Mouse (Mus musculus) thymus, postnatal 14 days (tissue): Measurements from ENCODE around the gene Nrxn1.

Experiments
- DNase-seq: peaks from one replicate; pipeline ENCODE4 v3.0.0; 2021

Gene Nrxn1

GRCm38 (mm10) chr17:90809197-90810163 is 283.4 kb downstream of the Nrxn1 start:
- peak; percentile 6 for DNase-seq

DNA sequence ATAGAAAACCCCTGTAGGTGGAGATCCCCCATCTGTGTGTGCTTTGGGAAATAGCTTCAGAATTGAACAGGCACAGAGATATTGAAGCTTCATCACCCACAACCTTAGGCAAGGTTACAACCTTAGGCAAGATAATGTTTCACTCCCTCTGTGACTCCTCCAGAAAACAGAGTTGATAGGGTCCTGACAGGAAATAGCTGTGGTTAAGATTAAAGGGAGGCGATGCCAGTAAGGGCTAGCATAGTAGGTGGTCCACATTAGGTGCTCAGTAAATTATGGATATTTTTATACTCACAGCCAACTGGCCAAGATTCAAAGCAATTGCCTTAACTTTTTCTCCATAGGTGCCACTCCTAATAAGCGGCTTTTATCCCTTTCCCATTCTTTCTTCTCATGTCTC is 284.6 kb downstream of the Nrxn1 start:
- DNase-seq: no peak

DNA sequence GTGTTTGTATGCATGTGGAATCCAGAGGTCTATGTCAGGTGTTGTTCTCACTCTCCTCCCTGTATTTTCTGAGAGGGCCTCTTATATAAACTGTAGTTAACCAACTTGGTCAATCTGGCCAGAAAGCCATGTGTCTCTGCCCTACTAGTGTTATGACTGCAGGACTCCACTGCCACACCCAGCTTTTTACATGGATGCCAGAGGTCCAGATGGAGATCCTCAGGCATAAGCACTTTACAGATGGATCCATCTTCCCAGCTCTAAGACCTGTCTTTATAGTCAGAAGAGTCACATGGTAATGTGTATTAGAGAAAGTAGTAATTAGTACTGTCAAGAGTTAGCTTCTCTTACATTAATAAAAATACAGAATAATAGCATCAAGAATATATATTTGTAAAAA is 285.7 kb downstream of the Nrxn1 start:
- DNase-seq: no peak

DNA sequence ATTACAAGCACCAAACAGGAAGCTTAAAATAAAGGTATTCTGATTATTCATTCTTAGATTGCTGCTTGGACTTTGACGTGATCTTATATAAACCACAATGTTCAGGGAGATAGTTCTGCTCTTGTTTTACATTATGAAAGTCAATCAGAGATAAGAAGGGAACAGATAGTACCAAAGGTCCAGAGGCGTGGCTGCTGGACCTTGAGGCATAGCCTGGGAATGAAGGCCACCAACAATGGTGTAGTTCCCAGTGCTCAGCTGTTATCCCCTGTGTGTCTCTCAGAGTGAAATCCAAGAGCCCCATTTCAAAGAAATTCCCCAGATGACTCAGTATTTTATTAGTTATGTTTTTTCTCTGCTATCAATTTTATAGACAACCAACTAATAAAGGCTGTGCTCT is 294.2 kb downstream of the Nrxn1 start:
- no peak for DNase-seq

DNA sequence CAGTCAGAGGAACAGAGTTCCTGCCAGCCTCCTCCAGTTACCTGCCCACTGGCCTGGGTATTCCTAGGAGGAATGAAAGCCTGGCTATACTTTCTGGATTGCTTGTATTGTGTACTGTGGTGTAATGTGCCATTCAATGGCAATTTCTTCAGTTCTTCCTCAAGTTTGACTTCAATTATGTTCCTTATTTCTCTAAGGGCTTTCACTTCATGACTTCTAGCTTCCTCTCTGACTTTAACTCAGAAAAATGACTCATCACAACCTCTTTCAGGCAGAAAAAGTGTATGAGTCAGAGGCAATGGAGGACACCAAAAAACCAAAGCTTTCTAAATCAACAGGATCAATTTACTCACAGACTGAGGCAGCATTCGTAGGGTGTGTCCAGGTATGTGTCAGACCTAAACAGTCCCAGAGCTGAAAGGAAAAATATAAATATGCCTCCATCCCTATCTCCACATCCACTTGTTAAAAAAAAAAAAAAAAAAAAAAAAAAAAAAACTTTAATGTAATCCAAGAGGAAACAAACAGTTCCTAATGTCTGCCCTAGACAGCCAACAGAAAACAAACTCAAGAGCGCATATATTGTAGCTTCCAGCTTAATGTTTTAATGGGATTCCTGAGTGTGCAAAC is 295.1 kb downstream of the Nrxn1 start:
- no peak for DNase-seq

DNA sequence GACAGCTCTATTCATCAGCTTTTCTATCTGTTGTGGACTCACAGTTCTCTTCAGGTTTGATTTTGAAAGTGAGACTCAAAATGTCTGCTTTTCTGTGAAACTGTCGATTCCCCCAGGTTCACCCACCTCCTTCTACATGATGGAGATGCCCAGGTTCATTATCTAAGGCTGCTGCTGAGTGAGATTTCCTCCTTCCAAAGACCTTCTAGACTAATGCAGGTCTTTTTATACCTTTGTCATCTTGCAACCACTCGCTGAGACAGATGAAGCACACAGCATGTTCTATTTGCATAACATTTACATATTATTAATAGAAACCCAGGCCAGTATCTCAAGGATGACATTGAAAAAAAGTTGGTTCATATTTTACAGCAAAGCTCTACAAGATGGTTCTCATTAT is 295.9 kb downstream of the Nrxn1 start:
- DNase-seq: no peak

- DNase-seq: no peak
Measured at GRCm38 (mm10) chr17:90788491-90789127, 304.3 kb downstream of the Nrxn1 start.

DNA sequence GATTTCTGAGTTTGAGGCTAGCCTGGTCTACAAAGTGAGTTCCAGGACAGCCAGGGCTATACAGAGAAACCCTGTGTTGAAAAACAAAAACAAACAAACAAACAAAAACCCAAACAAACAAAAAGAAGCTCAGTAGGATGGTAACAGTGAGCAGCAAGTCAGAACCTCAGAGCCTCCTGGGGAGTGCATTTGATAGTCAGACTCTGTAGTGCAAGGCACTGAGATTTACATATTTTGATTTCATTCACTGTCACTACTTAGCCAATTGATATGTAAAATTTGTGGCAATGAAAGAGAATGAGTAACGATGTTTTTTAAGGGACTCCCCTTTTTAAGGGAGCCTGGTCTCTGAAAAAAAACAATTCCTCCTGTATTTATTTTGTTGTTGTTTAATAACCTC is 304.8 kb downstream of the Nrxn1 start:
- DNase-seq: no peak

GRCm38 (mm10) chr17:90787121-90787788 is 305.6 kb downstream of the Nrxn1 start:
- no peak for DNase-seq

- no peak for DNase-seq
Measured at GRCm38 (mm10) chr17:90780481-90780880, 312.4 kb downstream of the Nrxn1 start.

- DNase-seq: no peak
Measured at GRCm38 (mm10) chr17:90775397-90775796, 317.5 kb downstream of the Nrxn1 start.

DNA sequence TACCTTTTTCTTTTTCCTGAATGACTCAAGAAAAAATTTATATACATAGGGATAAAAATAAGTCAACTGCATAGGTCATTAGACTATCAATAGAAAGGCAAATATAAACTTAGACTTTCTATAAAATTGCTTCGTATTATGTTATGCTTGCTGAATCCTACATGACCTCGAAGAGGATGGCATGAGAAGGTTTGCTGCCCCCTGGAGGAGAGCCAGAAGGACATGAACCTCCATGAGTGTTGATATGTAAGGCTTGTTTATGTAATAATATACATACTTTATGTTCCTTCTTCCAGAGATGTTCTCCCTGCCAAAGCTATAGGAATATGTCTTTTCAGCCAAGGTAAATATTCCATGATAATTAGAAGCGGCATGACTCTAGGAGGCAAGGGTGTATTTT is 319.6 kb downstream of the Nrxn1 start:
- DNase-seq: peak; percentile 3

DNA sequence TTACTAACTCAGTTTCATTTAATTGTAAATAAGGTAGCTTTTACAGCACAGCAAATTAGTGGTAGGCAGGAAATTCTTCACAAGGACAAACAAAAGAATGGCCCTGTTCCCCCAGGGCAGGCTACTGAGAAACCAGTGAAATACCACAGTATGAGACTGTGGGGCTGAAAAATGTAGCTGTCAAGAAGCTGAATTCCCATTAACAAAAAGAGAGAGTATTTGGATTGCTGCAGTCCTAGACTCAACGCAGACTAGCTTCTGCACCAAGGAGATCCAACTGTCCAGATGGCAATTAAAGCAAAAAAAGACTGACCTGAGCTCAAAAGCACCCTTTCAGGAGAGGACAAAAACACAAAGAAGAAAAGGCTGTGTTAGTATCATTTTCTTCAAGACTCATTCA is 324.7 kb downstream of the Nrxn1 start:
- no peak for DNase-seq

DNA sequence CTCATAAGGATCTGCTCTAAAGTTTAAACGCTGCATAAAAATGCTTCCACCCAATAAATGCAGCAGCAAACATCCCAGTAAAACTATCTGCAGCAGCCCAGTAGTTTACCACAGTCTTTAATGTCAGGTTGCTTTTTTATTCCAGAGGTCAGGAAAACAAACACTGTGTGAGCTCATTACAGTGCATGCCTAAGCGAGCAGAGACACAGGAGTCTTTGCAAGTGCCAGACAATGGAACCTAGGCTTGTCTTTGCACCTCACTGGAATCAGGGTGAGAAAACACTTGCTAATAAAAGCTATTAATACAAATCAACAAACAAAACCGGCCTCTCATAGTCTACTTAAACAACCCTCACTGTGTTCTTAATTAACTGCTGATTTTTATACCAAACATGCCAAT is 365.7 kb downstream of the Nrxn1 start:
- no peak for DNase-seq

DNA sequence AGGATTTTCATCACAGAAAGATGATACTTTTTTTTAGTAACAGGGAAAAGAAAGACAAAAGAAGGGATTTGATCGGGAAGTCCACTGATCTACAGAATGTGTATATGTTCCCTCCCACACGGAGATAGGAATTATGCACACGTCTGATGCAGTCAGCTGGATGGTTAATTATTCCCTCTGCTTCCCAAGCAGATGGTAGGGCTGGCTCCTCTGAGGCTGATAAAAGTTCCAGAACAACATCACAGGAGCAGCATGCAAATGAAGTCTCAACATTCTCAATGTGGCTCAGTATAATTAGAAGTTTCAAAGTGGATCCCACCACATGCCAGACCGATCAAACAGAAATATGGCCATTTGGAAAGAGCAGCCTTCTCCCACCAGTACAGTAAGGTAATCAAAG is 388.1 kb downstream of the Nrxn1 start:
- DNase-seq: no peak

- no peak for DNase-seq
Measured at GRCm38 (mm10) chr17:90702626-90703025, 390.2 kb downstream of the Nrxn1 start.

GRCm38 (mm10) chr17:90696071-90696800 is 396.6 kb downstream of the Nrxn1 start:
- no peak for DNase-seq

GRCm38 (mm10) chr17:90695086-90695584 is 397.7 kb downstream of the Nrxn1 start:
- no peak for DNase-seq

DNA sequence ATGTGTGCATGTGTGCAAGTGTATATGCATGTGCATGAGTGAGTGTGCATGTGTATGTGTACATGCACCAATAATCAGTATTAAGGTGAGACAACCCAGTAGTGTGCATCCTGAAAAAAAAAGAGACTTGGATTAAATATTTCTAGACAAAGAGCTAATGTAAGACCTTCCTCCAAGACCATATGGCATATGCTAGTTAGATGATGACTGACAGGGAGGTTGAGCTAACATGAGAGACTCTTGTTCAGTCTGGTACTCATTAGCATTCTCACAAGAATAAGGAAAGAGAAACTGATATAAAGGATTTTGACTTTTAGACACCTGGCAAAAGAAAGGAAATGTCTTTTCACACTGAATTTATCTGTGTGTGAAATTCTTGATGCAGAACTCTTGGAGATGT is 408.7 kb downstream of the Nrxn1 start:
- no peak for DNase-seq

DNA sequence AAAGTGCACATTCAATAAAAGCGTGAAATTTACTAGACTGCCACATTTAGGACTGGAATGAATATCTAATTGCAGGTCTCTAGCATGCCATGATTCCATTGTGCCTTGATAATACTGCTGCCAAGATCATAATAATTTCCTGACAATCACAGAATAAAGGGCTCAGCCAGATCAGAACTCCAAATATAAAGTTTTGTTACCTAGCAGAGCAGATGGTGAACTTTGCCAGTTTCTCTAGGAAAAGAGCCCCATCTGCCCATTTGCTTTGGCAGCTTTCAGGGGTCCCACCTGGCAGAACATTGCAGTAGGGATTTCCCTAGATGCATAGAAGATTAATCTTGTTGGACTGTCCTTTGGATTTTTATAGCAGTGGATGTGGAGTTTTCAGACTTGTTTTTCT is 411.9 kb downstream of the Nrxn1 start:
- DNase-seq: no peak

DNA sequence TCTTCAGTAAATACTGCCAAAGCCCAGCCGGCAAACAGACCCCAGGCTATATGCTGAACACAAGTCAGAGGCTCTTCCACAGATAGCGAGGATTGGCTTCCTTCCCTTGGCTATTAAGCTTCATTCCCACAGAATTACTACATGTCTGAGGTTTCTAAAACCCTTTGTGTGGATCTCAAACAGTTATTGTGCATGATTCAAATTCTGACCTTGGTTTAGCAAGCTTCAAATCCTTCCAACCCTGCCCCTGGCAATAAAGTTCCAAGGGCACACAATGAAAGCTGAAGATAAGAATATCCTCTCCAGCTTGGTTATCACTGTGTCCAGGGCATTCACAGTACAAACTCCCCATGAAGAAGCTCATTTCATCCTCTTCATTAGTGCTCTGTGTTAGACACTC is 416.2 kb downstream of the Nrxn1 start:
- no peak for DNase-seq

DNA sequence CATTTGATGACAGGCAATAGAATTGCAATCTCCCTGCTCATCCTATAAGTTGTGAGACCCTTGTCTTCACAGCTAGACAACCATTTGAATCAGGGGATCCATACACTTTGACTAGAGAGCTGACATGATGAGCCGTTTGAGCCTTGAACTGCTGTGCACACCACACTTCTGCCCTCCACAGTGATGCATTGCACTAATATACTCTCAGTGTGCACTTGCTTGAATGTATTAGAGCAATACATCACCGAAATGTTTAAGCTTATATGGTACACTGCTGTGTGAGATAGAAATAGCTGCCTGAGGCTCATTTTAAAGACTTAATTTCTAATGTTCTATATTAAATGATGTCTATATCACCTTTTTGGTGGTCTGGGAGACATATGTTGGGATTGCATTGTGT is 430.6 kb downstream of the Nrxn1 start:
- no peak for DNase-seq
